Mouse (Mus musculus) ovary, postnatal 36 days (tissue): ENCODE data around the gene Lrmda.
"Not testable (repeated sequence)": the region's sequence is repeated elsewhere in the genome, so short reads cannot be mapped to it uniquely, and the experiment has no call there.

Experiments
- DNase-seq: peaks from one replicate; pipeline ENCODE4 v3.0.0; 2022; ENCODE audit warnings: low spot score, mixed read lengths

Lrmda gene

GRCm38 (mm10) chr14:22800871-22801636 is 781.5 kb downstream of the Lrmda start:
- DNase-seq, result no peak

GRCm38 (mm10) chr14:22801714-22802113 is 782.2 kb downstream of the Lrmda start:
- DNase-seq, result not testable (repeated sequence)

DNA sequence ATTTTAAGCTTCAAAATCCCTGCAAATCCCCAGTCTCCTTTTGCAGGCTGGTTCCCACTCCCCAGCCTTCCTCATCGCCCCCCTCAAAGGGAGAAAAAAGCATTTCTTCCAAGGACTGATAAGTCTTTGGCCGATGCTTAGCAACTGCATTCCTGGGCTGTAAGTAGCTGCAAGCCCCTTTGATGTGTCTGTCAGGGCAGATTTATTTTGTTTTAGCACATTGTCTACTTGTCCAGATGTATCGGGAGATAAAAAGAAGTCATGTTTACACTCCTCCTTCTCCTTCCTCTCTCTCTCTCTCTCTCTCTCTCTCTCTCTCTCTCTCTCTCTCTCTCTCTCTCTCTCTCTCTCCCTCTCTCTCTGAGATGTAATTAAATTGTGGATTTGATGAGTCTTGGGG is 787.8 kb downstream of the Lrmda start:
- no peak for DNase-seq

GRCm38 (mm10) chr14:22807726-22808594 is 788.4 kb downstream of the Lrmda start:
- DNase-seq, result peak; percentile 64

DNA sequence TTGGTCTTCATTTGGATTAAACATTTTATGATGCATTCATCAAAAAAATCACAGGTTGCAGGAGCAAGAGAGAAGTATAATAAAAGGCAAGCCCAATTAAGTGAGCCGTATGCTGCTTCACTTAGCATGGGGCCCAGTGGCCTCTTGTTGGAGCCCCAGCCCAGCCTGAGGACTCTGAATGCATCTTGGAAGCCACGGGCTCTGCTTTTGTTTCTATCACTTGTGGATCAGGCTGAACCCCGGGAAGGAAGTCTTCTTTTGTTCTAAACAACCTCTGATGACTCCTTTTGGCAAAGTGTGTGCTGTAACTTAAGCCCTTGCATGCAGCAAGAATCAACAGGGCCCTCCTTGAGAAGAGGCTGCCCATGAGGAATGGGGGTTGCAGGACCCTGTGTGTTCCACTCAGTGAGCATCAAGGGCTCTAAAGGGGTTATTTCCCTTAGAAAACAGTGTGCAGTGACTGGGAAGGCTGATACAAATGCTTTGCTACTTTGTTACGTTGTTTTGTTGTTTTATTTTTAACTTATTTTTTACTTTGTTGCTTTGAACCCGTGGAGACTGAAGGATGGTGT is 789.2 kb downstream of the Lrmda start:
- DNase-seq, result no peak

DNA sequence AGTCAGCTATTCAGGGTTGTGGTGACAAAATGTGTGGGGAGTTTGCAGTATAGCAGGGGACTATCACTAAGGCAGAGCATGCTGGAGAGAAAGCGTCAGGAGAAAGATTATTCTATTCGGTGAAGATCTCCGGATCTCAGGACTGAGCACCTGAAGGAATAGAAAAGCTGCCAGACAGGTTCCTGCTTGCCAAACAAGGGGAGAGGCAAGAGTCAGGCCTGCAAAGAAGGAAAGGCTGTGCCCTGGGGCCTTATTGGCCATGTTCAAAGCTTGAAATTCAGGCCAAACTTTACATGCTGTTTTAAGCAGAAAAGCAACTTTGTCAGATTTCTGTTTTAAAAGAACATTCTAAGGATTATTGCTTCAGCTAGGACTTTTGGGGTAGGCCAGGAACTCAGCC is 789.7 kb downstream of the Lrmda start:
- no peak for DNase-seq

DNA sequence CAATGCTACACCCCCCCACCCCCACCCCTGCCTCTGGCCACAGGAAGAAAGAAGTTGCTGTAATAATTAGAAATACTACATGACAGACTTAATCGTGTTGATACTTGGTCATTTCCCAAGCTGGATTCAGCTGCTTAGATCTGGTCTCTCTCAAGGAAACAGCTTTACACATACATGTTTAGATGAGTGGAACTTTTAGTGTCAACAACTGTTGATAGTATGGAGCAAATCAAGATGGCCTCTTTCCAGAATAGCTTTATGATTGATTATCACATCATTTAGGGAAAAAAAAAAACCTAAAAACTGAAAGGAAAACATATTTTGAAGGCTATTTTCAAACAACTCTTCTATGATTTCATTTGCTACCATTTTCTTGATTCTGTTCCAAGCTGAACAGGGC is 791.0 kb downstream of the Lrmda start:
- no peak for DNase-seq

DNA sequence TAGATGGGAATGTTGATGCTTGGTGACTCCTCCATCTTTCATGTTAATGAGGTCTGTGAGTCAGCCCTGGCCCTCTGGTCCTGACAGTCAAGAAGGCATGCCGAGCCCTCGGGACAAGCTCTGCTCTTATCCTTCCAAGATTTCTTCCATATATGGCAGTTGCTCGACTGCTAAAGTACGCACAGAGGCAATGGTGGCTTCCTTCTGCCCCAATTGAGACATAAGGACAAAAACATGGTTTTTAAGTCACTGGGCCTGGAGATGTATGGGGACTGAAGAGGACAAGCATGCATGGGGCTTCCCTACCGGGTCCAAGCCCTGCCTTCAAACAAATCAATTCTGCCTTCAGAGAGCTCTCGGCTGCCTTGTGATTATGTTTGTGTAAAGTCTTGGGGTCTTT is 793.3 kb downstream of the Lrmda start:
- no peak for DNase-seq

GRCm38 (mm10) chr14:22813389-22813788 is 793.9 kb downstream of the Lrmda start:
- no peak for DNase-seq

GRCm38 (mm10) chr14:22814811-22815345 is 795.4 kb downstream of the Lrmda start:
- DNase-seq, result no peak

DNA sequence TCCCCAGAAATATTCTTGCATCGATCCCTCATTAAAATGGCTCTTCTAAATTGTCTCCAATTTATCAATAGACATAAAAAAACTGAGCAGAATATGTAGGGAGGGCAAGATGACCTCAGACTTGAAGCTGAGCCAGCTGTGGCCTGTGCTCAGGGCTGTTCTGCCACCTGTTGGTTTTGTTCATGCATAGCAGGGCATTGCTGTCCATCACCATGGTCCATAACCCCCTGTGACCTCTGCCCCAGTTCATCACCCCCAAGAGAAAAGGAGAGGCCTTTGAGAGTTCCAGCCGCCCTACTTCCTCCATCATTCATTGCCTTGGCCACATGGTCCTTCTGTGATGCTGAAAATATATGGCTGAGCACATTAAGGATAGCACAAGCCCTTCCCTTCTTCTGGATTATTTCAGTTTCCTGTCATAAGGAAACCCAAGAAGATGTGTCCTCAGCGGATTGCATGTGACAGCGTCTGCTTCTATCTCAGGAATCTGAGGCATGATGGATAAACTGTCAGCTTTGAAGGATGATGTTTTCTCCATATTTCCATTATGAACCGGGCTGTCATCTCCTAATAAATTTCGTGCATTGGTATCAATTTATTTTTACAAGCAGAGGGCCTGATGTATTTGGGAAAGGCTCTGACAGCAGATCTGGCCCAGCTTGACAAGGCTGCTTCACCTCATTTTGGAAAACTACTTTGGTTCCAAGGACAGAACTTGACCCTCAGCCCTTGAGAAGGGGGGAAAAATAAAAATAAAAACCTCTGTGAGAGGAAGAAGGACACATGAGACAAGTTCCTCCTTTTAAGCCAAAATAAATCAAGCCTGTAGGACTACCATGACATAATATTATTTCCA is 798.1 kb downstream of the Lrmda start:
- peak; percentile 28 for DNase-seq

GRCm38 (mm10) chr14:22818202-22818530 is 798.7 kb downstream of the Lrmda start:
- no peak for DNase-seq

DNA sequence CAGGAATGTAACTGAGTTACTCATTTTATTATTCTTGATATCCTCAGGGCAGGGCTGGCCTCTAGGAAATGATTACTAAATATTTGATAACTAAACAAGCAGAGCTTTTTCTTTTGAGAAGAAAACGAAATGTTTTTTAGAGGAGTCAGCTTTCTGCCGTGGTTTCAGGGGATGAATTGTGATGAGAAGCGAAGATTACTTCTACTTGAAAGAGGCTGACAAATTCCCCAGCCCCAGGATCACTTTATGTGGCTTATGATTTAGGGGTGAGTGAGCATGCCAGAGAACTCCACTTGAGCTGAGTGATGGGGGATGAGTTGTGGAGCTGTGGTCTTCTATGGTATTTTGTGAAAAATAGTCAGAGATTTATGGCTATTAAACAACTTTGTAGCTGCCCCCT is 803.4 kb downstream of the Lrmda start:
- no peak for DNase-seq

GRCm38 (mm10) chr14:22826825-22827224 is 807.3 kb downstream of the Lrmda start:
- DNase-seq, result no peak

GRCm38 (mm10) chr14:22837058-22837457 is 817.5 kb downstream of the Lrmda start:
- no peak for DNase-seq

- no peak for DNase-seq
Observed at GRCm38 (mm10) chr14:22841136-22841535, 821.6 kb downstream of the Lrmda start.

- no peak for DNase-seq
Observed at GRCm38 (mm10) chr14:22844006-22844405, 824.5 kb downstream of the Lrmda start.

DNA sequence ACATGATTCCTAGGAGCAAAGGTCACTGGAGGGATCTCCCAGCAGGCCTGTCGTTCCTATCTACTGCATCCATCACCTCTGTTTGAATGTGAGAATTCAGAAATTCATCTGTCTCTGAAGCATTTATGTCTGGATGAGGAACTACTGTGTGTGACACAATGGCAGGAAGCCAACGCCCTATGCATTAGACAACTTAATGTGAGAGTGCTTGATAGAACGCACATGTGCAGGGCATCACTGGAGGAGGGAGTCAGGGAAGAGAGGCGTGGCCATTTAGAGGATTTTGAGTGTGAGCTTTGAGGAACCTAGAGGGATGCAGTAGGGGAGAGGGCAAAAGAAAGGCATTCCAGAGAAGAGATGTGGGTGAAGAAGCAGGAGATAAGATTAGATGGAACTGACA is 825.9 kb downstream of the Lrmda start:
- DNase-seq, result no peak

- no peak for DNase-seq
Observed at GRCm38 (mm10) chr14:22847011-22847786, 827.7 kb downstream of the Lrmda start.

DNA sequence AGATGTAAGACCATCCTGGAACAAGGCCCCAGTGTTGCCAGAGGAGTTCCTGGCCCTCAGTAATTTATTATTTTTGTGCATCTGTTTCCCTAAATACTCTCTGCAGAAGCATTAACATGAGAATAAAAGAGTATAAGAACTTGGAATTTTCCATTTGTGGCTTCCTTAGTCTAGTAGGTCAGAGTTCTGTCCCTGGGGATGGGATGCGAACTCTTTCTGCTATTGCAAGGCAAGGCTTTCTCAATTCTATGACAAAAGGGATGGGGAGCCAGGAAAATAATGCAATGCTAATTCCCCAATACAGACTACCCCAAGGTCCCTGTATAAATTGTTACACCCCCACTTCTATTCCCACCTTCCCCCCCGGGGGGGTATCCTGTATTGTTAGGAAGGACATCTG is 829.6 kb downstream of the Lrmda start:
- DNase-seq, result no peak

DNA sequence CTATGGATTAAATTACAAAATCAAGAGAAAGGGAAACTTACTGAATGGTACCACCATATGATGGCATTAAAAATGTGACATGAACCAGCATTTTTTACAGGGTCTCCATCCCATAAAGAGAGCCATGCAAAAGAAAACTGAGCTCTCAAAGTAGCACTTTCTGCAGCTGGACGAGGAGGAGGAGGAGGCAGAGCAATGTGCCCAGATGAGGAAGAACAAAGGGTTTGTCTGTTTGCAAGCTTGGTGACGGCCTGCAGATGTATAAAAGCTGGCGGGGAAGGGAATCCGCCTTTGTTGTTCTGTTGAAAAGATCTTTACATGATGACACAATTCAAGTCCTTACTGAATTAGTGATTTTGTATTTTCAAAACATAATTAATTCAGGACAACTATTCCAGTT is 841.1 kb downstream of the Lrmda start:
- DNase-seq, result no peak
